Mouse (Mus musculus) cerebral cortex, adult 2 months (tissue): ENCODE results near the gene Rnps1.

Experiments
- WGBS: fragments of 180-500 bp; shearing (Covaris S2); methylation state at CpG from one replicate; pipeline ENCODE4 v1.1.7; 2018; 5-methylcytosine and 5-hydroxymethylcytosine counted together

Rnps1 gene

DNA sequence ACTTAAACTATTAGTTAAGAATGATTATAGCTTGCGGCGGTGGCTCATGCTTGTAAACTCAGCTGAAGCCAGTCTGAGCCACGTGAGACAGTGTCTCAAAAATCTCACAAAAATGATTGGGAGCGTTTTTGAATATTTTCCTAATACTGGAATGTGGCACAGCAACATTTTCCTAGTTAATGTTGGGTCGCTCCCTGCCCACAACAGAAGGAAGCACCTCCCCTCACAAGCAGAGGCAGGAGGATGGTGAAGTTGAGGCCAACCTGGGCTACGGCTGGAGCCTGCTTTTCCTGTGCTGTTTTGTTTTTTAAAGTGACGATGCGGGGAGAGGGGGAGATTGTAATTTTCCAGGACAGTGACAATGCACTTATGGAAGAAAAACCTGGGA lies 12.8 kb downstream of the Rnps1 start:
- 14% methylated on average over 8 of the region's 8 CpGs for WGBS

DNA sequence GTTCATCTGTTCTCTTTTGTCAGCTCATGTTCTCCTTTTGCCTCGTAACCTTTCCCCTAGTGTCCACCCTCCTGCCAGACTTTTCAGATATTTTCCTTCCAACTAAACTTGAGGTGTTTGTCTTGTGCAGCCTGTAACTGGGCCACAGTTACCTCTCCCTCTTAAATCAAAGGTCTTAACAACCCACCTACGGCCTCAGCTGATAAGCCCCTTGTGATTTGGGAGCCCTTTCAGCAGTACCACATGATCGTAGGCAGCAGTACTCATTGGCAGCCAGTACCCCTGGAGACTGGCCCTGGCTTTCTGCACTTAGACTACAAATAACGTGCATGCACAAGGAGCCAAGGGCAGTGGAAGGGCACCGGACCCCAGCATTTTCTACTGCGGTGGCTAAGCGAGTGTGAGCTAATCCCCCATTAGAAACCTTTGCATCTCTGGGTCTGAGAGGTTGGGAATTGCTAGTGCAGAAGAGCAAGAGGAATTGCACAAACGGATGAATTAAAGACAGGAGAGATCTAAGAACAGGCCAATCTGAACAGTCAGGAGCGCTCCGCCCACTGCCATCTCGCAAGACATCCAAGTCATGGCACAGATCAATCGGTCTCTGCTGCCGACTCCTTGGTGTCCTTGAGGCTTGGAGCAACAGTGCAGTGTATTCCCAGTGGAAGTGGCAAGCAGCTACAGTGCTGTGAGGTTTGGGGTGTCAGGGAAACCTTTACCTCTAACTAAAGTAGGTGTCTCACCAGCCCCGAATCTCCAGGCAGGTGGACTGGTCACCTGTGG lies 15.0 kb downstream of the Rnps1 start:
- WGBS, result 76% methylated on average over 14 of the region's 14 CpGs

DNA sequence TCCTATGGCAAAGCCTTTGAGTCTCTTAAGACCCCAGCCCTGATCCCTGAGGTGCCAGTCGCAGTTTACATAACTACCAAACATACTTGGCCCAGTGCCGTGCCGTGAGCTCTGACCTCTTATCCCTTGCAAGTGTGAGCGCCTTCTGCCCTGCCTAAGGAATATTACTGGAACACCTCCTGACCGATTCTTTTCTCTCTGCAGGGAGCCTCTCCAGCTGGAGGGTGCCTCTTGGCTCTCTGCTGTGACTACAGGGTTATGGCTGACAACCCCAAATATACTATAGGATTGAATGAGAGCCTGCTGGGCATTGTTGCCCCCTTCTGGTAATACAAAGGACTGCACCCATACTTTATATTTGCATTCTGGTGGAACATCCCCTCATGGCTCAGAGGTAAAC lies 22.7 kb downstream of the Rnps1 start:
- WGBS, result 79% methylated on average over 5 of the region's 5 CpGs

DNA sequence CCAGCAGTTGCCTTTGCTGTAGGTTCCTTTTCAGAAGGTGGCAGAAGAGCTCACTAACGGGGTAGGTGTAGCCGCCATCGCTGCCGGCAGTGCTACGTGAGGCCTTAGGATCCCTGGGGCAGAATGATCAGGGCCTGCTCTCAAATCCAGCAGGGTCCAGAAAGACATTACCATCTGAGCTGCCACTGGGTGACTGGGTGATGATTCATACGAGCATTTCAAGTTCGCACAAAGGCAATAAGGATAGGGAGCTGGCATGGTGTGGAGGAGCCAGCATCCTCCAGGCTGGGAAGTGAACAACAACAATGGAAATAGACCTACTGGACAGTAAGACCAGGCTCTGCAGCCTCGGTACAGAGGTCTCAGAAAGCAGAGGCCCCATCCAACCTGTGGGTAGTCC lies 26.0 kb downstream of the Rnps1 start:
- WGBS, result 82% methylated on average over 8 of the region's 8 CpGs

DNA sequence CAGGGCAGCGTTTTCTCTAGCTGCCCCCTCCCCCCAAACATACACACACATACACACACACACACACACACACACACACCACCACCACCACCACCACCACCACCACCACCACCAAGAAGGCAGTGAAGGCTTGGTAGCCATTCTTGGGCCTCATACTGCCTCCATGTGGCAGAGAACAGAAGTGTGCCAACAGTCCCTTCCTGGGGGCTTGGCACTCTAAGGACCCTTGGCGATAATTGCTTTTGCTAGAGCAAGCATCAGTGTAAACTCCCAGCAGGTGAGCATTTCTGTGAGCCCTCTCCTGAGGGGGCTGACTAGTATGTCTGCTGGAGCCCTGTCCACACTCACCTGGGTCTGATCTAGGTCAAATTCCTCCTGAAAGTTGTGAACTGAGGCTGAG lies 26.8 kb downstream of the Rnps1 start:
- WGBS, result 39% methylated on average over 2 of the region's 2 CpGs

DNA sequence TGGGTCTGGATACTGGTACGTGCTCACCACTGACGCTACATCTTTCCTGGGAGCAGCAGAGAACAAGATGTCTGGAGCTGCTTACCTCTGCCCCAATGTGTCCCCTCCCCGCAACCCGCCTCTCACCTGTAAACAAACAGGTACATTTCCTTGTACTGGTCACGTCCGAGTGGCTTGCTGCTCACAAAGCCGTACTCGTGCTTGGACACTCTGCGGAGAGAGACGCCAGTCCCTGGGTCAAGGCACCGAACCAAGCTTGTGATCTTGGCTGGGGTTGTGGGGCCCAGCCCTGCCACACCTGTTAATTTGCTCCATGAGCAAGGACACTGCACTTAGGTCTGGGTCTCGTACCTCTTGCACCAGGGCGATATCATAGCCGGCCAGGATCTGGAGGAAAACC lies 27.7 kb downstream of the Rnps1 start:
- 91% methylated on average over 14 of the region's 14 CpGs for WGBS

DNA sequence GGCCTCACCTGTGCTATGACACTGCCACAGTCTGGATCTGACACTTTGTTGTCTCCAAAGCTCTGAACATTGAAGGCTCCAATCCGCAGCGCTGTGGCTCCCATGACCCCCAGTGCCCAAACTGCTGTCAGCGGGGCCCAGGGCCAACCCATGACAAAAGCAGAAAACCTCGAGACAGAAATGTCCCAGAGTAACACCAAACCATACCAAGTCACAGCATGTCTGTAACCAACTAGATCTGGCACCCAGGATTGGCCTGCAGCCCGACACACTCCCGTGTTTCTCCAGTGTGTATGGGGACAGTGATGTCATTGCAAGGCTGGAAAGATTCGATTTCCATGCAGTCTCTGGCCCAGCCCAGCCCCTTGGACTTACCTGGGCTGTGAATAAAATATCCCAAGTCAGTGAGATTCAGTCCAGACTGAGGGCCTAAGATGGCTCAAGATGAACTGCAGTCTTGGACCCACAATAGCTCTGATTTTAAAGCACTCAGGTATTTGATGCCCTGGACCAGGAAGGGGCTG lies 28.3 kb downstream of the Rnps1 start, which contains the start of gene Dnase1l2:
TSS of gene Dnase1l2 (minus strand) at position 474 of the 524 bp plus-strand sequence.
- 53% methylated on average over 7 of the region's 7 CpGs for WGBS

DNA sequence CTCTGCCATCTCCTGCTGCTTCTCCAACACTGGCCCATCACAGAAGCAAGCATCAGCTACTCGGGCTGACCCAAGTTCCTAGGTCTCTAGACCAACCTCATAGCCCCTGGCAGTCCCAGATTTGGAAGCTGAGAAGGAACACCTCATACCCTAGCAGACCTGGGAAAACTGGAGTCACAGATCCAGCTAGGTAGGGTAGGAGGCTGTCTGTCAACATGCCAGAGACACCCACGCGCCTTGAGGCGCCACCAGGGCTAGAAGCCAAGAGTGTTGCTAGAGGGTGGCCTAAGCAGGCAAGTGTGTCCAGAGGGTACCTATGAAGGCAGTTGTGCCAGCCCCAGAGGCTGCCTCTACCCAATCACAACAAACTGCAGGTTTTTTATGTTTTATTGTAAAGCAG lies 29.0 kb downstream of the Rnps1 start:
- 59% methylated on average over 4 of the region's 4 CpGs for WGBS

DNA sequence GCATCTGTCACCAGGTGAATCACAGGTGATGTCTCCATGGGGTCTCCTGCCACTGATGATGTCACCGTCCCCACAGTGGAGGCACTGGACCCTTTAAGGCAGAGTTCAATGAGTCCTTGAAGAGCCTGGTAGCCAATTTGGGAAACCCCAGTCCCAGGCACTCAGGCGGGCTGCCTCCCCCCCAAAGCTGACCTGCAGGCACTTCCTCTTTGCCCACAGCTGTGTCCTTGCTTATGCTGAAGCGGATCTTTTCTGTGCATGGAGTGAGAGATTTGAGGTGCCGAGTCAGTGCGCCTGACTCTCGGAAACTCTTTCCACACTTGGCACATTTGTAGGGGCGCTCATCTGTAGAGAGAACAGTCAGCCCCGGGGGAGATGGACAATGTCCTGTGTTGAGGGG lies 32.2 kb downstream of the Rnps1 start:
- WGBS, result 85% methylated on average over 8 of the region's 8 CpGs

DNA sequence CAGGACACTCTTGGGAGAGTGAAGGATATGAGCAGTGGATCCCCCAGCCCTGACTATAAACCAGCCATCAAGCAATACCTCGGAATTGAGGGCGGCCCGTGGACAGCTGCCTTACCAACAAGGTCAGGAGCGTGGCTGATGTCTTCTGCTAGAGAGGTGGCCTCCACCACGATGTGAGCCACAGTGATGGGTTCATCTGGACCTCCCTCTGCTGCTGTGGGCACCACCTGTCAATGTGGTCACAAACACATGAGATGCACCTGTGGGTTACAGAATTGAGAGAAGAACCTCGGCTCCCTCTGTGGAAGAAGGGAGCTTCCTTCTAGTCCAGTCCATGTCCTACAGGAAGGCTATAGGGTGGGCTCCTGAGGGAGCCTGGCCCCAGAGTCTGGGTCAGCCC lies 35.1 kb downstream of the Rnps1 start:
- 92% methylated on average over 6 of the region's 6 CpGs for WGBS

DNA sequence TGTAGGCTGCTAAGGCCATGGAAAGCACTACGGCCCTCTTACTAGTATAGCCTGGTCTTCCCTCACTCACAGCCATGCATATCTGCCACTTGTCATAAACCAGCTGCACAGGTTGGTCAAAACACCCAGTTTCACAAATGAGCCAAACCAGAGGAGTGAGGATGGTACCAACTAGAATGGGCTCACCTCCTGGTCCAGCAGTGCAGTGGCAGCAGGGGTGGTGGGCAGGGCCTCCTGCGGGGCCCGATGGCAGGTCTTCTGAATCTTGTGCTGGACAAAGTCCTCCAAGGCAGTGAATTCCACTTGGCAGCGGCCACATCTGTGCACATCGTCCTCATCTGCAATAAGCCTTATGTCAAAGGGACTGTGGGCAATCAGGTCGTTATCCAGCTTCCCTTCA lies 36.9 kb downstream of the Rnps1 start:
- WGBS, result 93% methylated on average over 6 of the region's 6 CpGs

DNA sequence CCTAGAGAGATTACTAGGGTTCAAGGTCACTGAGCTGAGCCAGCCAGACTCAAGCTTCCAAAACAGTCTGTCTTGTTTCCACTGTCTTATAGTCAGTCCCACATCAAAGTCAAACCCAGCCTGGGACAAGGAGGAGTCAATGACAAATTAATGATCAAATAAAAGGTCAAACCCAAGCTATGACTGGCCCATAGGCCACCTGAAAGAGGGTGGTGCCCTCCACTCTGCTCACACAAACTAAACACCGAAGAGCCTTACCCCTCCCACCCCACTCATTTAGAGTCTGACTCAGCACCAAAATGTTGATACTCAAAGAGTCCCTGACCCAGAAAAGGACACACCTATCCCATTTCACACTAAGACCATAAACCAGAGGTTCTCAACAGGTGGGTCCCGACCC lies 39.0 kb downstream of the Rnps1 start:
- WGBS, result 82% methylated on average over 2 of the region's 2 CpGs

DNA sequence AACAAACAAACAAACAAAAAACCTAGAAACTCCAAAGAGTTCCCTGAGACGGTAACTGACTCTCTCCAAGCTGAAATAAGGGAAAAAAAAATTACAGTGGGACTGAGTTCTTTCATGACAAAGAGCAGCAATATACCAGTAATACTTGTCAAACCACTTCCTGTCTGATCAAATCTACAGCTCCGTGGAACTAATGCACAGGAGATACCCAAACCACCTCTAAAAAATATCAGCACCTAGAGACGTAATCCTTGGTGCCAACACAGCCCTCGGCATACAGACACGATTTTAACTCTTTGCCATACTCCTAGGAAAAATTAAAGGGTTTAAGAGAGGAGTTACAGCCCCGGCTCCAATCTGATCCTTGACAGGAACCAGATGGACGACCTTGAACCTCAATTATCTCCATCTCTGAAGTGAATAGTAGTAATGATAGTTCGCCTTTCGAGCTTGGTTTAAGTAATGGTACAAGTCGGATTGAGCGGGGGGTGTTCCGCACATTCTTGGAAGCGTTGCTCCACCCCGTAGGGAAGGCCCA lies 39.9 kb downstream of the Rnps1 start:
- WGBS, result 3% methylated on average over 14 of the region's 14 CpGs

DNA sequence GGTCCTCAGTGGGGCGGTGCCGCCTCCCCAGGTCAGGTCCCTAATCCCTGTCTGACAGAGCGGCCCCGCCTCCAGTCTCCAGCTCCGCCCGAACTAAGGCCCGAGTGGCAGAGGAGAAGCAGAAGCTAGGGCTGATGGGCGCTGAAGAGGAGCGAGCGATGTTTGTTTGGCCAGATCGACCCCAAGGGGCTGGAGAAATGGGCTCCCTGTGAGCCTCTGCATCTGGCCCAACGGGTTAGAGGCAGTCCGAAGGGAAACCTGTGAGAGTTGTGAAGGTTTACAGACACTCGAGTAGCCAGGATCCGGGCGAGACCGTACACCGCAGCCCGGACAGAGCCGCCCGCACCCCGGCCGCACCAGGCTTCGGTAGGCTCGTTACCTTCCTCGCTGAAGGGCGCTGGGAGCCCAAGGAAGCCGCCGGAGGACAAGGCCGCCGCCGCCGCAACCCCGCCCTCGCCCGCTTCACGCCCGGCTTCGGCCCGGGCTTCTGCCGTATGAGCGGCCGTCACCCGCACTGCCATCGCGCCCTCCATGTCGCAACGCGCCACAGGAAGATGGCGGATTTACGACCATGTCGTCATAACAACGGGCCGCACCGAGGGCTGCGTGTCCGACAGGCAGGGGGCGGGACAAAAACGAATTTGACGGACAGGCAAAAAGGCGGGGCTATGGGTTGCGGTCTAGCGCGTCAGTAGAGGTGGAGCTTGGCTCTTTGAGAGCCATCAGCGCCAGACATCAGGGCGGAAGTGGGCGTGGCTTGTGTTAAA lies 40.6 kb downstream of the Rnps1 start:
- WGBS, result under 1% methylated on average over 67 of the region's 67 CpGs

DNA sequence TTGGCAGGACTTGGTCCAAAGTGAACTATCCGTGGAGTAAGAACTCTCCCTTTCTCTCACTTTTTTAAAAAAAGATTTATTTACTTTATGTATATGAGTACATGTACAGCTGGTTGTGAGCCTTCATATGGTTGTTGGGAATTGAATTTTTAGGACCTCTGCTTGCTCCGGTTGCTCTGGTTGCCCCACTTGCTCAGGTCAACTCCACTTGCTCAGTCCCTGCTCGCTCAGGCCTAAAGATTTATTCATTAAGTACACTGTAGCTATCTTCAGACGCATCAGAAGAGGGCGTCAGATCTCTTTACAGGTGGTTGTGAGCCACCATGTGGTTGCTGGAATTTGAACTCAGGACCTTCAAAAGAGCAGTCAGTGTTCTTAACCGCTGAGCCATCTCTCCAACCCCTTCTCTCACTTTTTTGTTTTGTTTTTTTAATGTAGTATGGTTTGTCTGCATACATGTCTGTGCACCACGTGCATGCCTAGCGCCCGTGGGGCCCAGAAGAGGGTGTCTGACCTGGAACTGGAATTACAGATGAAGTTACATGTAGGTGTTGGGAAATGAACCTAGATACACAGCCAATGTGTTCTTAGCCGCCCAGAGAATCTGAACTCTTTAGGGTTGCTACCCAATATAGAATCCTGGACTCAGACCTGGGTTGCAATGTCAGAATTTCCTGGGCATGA lies 41.3 kb downstream of the Rnps1 start:
- WGBS, result 46% methylated on average over 10 of the region's 10 CpGs

DNA sequence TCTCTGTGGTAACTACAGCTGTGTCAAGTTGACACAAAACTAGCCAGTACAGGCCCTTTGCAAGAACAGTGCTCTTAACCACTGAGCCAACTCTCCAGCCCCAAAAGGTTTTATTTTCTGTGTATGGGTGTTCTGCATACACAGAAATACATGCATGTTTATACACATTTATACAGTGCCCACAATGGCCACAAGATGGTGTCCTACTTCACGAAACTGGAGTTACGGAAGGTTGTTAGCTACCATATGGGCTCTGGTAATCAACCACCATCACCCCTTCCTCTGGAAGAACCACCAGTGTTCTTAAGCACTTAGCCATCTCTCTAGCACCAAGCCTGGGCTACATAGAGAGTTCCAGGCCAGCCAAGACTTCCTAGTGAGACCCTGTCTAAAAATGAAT lies 47.2 kb downstream of the Rnps1 start:
- WGBS, result 71% methylated on average over 2 of the region's 2 CpGs

DNA sequence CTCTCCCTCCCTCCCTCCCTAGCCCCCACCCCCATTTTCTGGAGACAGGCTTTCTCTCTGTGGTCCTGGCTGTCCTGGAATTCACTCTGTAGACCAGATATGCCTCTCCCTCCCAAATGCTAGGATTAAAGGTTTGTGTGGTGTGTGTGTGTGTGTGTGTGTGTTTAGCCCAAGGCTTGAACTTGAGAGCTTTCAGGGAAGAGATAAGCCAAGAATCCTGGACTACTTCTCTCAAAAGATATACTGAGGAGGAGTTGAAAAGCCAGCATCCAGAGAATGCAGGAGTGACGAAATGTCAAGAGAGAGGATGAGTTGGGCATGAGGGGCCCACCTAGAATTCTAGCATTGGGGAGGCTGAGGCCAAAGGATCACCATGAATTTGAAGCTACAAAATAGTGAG lies 48.6 kb downstream of the Rnps1 start:
- WGBS, result 100% methylated on average over 1 of the region's 1 CpGs

DNA sequence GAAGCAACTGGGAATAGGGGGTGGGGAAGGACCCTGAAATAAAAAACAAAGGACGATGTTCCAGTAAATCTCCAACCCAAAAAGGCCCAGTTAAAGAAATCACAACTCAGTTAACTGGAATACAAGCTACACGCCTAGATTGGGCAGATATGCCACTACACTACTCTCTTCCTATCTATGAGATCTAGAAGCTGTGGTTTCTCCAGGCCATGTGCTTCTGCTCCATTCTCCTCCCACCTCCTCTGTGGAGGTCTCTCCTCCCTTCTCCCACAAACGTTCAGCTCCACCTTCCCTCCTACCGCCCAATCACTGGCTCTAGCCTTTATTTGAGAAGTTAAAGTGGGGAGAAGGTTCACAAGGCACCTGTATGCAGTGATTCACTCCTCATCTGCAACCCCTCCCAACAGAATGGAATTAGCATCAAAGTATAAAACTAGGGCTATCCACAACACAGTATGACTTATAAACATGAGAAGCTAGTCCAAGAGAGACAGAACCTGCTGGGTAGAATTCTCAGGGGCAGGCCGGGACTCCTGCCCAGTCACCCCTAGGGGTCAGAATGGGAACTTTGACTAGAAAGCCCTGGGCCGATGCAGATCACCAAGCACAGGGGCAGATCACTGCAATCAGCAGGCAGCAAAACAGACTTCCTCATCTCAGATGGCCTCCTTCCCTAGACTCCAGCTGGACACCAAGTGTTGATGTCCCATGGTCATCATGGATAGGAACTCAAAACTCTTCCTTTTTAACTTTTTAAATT lies 49.2 kb downstream of the Rnps1 start:
- 56% methylated on average over 6 of the region's 6 CpGs for WGBS

DNA sequence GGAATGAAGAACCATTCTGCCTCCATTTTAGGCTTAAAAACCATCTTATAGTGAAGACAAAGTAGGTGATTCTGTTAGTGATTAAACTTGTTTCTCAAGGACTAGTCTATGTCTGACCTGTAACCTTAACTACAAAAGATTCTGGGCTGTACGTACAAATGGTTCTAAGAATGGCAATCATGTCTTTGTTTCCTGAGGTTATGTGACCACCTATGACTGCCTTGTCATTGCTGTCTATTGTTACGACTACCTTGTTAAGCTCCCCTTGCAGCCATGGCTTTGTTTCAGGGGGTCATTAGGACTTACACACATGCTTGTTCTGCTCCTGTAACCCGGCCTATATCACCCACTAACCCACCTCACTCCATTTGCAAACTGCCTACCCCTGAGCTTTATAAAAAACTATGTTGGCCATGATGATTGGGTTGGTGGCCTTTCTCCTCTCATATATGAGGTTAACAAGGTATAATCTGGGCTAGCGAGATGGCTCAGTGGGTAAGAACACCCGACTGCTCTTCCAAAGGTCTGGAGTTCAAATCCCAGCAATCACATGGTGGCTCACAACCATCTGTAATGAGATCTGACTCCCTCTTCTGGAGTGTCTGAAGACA lies 54.4 kb downstream of the Rnps1 start:
- 95% methylated on average over 5 of the region's 5 CpGs for WGBS

DNA sequence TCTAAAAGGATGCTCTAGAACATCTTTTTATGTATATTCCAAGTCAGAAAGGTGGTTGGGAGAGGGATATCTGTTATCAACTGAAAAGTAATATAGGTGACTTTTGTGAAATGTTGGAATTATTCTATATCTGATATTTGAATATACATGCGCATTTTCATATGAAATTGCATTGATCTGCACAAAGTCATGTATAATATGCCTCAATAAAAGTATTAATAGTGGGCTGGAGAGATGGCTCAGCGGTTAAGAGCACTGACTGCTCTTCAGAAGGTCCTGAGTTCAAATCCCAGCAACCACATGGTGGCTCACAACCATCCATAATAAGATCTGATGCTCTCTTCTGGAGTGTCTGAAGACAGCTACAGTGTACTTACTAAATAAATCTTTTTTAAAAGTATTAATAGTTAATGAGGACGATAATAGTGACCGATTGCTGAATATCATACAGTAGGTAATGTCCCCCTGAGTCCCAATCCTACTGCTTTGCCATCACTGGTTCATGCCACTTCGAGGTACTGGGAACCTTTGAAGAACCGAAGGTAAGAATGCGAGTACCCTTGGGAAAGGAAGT lies 55.1 kb downstream of the Rnps1 start:
- 16% methylated on average over 7 of the region's 7 CpGs for WGBS
